Mouse (Mus musculus) neural tube, embryonic 15.5 days (tissue): ENCODE data around the gene Rd3l. TPM values are rescaled to one million over a fixed set of nuclear protein-coding genes. Genes with fewer than 3 reads are reported as not detected.

Source experiments
- ATAC-seq: fragments of 200-750 bp; cut with Nextera tagmentation; 2 replicates; pipeline ENCODE4 v1.8.0; 2017; ENCODE audit warnings: mild to moderate bottlenecking, moderate TSS enrichment, moderate library complexity; ENCODE audit not compliant: low FRiP score
- H3K27ac ChIP-seq: fragments of 300-500 bp; sonication (generic); replicated peaks from 2 replicates; pipeline ENCODE4 v1.5.1; 2015; ENCODE audit warnings: mild to moderate bottlenecking, inconsistent platforms
- H3K27me3 ChIP-seq: fragments of 300-500 bp; sonication (generic); replicated peaks from 2 replicates; pipeline ENCODE4 v1.6.1; 2015; ENCODE audit warnings: inconsistent platforms
- H3K36me3 ChIP-seq: fragments of 300-500 bp; sonication (generic); 2 replicates; pipeline ENCODE4 v1.6.1; 2015; ENCODE audit warnings: inconsistent platforms
- H3K4me1 ChIP-seq: fragments of 300-500 bp; sonication (generic); 2 replicates; pipeline ENCODE4 v1.6.1; 2015; ENCODE audit warnings: inconsistent platforms
- H3K4me2 ChIP-seq: fragments of 300-500 bp; sonication (generic); 2 replicates; pipeline ENCODE4 v1.6.1; 2015; ENCODE audit warnings: inconsistent platforms, mild to moderate bottlenecking, moderate library complexity
- H3K4me3 ChIP-seq: fragments of 300-500 bp; sonication (generic); replicated peaks from 2 replicates; pipeline ENCODE4 v1.5.1; 2015; ENCODE audit warnings: mild to moderate bottlenecking, inconsistent platforms
- H3K9ac ChIP-seq: fragments of 300-500 bp; sonication (generic); replicated peaks from 2 replicates; pipeline ENCODE4 v1.6.1; 2015; ENCODE audit warnings: mild to moderate bottlenecking, inconsistent platforms
- H3K9me3 ChIP-seq: fragments of 300-500 bp; sonication (generic); replicated peaks from 2 replicates; pipeline ENCODE4 v1.6.1; 2016; ENCODE audit warnings: inconsistent platforms
- WGBS: fragments of 180-500 bp; shearing (Covaris S2); methylation state at CpG from one replicate; pipeline ENCODE4 v1.1.7; 2015; ENCODE audit warnings: mixed read lengths; 5-methylcytosine and 5-hydroxymethylcytosine counted together
- polyA plus RNA-seq: library from polyadenylated mRNA; unstranded; fragments of >200 nt; fragmentation: Nextera tagmentation; extraction: Ambion mirVana; gene quantifications from 2 replicates; pipeline ENCODE4 v1.2.1, GENCODE M21; 2015

The Rd3l gene
- polyA plus RNA-seq, 1 experiment from 2014 or later = not detected

DNA sequence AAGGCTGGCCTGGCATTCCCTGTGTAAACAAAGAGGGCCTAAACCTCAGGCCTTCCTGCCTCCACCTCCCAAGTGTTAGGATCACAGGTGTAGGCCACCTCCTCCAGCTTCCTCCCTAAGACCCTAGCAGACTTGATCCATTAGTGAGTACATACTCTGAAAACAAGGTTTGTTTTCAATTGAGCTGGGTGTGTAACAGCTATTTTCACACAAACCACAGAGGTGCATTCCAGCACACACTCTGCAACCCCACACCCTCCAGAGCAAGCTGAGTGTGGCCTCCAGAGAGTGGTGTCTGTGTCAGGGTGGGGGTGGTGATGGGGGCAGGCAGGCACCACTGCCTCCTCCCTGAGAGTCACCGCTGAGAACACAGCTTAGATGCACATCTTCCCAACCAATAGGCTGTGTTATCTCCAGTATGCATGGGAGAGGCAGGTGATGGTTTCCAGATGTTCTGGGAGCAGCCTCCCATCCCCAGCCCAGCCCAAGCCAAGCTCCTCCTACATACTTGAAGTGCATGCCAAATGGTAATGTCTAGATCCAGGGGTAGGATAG lies 42.4 kb downstream of the Rd3l start:
- WGBS = 67% methylated on average over 1 of the region's 1 CpGs
- peaks cover 13% of the 10 kb centered on the region for H3K4me1 ChIP-seq
- H3K4me3 ChIP-seq = no peak overlapping the region
- H3K9ac ChIP-seq = no peak overlapping the region
- no peak overlapping the region for H3K4me2 ChIP-seq
- no peaks in the 10 kb centered on the region for H3K27me3 ChIP-seq
- H3K9me3 ChIP-seq = no peaks in the 10 kb centered on the region
- no peak for ATAC-seq
- no peaks in the 10 kb centered on the region for H3K36me3 ChIP-seq
- no peak overlapping the region for H3K27ac ChIP-seq

DNA sequence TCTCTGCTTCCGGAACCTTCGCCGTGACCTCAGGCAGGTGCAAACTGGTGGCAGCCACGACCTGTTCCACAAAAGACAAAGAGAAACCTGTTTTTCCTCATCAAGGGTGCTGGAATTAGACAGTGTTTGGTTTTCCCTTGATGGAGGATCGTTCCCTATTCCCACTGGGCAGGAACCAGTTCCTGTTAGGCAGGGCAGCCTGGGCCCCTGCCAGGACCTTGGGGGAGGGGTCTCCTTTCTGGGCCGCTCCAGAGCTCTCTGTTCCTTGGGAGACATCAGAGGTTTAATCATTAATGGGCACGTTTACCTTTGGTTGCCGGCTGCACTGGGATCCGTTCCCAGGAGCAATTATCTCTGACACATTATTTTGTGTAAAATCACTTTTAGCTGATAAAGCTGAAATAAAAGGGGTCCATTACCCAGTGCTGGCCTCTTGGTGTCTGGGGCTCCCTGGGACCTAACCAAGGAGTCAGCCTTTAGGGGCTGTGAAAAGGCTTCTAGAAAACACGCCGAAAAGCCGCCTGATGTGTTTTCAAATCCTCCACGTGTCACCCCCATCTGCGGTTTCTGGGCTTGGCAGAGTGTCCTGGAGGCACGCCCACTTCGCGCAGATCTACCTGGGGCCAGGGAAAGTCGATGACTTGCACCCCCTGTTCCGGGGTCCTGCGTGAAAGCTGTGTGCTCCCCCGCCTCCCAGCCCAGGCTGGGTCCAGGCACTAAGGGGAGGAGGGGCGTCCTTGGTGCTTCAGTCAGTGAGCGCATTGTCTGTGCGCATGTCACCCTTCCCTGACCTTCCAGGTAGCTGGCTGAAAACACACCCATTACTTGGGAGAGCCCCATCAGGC lies 44.2 kb downstream of the Rd3l start:
- 43% methylated on average over 24 of the region's 24 CpGs for WGBS
- no peaks in the 10 kb centered on the region for H3K36me3 ChIP-seq
- no peak overlapping the region for H3K9ac ChIP-seq
- no peak overlapping the region; the same call in 1 of the 2 replicates for H3K27ac ChIP-seq
- peaks cover 18% of the 10 kb centered on the region for H3K4me1 ChIP-seq
- H3K4me2 ChIP-seq = 0 out of 2 replicates have a peak overlapping the region, but pooled peaks have one; percentile 11
- ATAC-seq = no peak
- no peaks in the 10 kb centered on the region for H3K27me3 ChIP-seq
- no peaks in the 10 kb centered on the region for H3K9me3 ChIP-seq
- no peak overlapping the region for H3K4me3 ChIP-seq

GRCm38 (mm10) chr12:111933971-111934370 lies 47.1 kb downstream of the Rd3l start:
- no peaks in the 10 kb centered on the region for H3K27me3 ChIP-seq
- H3K4me2 ChIP-seq = no peak overlapping the region
- no peaks in the 10 kb centered on the region for H3K9me3 ChIP-seq
- H3K4me3 ChIP-seq = no peak overlapping the region
- ATAC-seq = no peak
- no peaks in the 10 kb centered on the region for H3K36me3 ChIP-seq
- H3K27ac ChIP-seq = no peak overlapping the region
- peaks cover 18% of the 10 kb centered on the region for H3K4me1 ChIP-seq
- no peak overlapping the region for H3K9ac ChIP-seq
- WGBS = 77% methylated on average over 2 of the region's 2 CpGs

- Histone ChIP-seq H3K27me3 (no peaks in the 10 kb centered on the region), H3K4me2 (no peak overlapping the region), H3K4me1 (peaks cover 18% of the 10 kb centered on the region), H3K9ac (no peak overlapping the region), H3K36me3 (no peaks in the 10 kb centered on the region), H3K27ac (no peak overlapping the region), H3K4me3 (no peak overlapping the region), H3K9me3 (no peaks in the 10 kb centered on the region)
- ATAC-seq = no peak
- 61% methylated on average over 11 of the region's 11 CpGs for WGBS
Observed at GRCm38 (mm10) chr12:111933032-111933704, 47.9 kb downstream of the Rd3l start.

- 72% methylated on average over 3 of the region's 3 CpGs for WGBS
- H3K4me1 ChIP-seq = peaks cover 17% of the 10 kb centered on the region
- no peaks in the 10 kb centered on the region for H3K36me3 ChIP-seq
- no peaks in the 10 kb centered on the region for H3K27me3 ChIP-seq
- ATAC-seq = no peak
- no peak overlapping the region for H3K4me2 ChIP-seq
- no peak overlapping the region for H3K27ac ChIP-seq
- no peak overlapping the region for H3K9ac ChIP-seq
- no peaks in the 10 kb centered on the region for H3K9me3 ChIP-seq
- no peak overlapping the region for H3K4me3 ChIP-seq
Observed at GRCm38 (mm10) chr12:111932513-111932912, 48.6 kb downstream of the Rd3l start.

DNA sequence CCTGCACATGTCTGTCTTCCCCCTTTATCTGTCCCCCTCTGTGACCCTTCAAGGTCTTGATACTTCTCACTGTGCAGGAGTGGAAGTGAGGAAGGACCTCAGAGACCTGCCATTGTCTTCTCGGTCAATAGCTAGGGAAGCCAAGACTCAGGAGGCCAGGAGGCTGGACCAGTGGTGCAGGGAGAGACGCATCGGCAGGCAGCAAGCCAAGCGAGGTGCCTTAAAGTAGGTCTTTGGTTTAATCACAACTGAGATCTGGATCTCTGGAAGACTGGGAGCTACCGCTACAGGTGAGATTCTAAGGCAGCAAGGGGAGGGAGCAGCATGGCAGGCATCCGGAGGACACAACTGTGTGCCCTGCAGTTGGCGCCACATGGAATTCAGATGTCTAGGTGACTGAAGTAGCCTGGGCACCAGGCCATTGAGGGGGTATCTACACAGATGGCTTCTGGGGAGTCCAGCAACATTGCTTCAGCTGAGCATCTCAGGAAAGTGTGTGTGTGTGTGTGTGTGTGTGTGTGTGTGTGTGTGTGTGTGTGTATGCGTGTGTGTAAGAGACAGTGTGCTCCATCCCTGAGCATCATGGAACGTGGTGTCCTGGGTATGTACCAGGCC lies 49.6 kb downstream of the Rd3l start:
- Histone ChIP-seq H3K4me3 (no peak overlapping the region), H3K27me3 (no peaks in the 10 kb centered on the region), H3K36me3 (no peaks in the 10 kb centered on the region), H3K9ac (no peak overlapping the region), H3K4me2 (no peak overlapping the region), H3K4me1 (peaks cover 14% of the 10 kb centered on the region), H3K9me3 (no peaks in the 10 kb centered on the region), H3K27ac (no peak overlapping the region)
- 85% methylated on average over 9 of the region's 9 CpGs for WGBS
- no peak for ATAC-seq

Other genes starting within 250 kb of the Rd3l start
- 504 and 568 TPM in 2 replicates for gene Klc1, start 222.5 kb downstream of the Rd3l start, polyA plus RNA-seq
- gene Xrcc3, start 167.4 kb downstream of the Rd3l start, polyA plus RNA-seq = 2.5 and 4.6 TPM in 2 replicates
- 39.8 and 64.0 TPM in 2 replicates for gene Zfyve21, start 167.1 kb downstream of the Rd3l start, polyA plus RNA-seq
- 32.1 and 33.5 TPM in 2 replicates for gene Ppp1r13b, start 73.2 kb downstream of the Rd3l start, polyA plus RNA-seq
- 809 and 987 TPM in 2 replicates for gene Atp5mpl, start 14.3 kb downstream of the Rd3l start, polyA plus RNA-seq
- gene Tdrd9, start 9.8 kb downstream of the Rd3l start, polyA plus RNA-seq = 0.18 and 0.37 TPM in 2 replicates
- gene Aspg, start 125.4 kb upstream of the Rd3l start, polyA plus RNA-seq = 0.84 and 3.3 TPM in 2 replicates
- gene Kif26a, start 164.9 kb upstream of the Rd3l start, polyA plus RNA-seq = 4.0 and 4.2 TPM in 2 replicates